ENCODE assay signal across 14 mouse cellular contexts in genomic region chr2:131941501-131941900, GRCm38 (mm10).
A peak's percentile ranks its signal among the peaks of the same experiment; 100 is the strongest.
DNase-seq lines count a peak whose midpoint lies in the region.
"Had no signal": no experiment of that assay in that cellular context is flagged by ENCODE, and none has a peak within 500 bp of the region (broad histone marks: within the 10 kb centered on the region; RNA-seq: fewer than 3 reads in every experiment).

No protein-coding gene starts in this region.

- DNase-seq in kidney, adult 18-20 months = peak; percentile 1
- DNase-seq in kidney, adult 9 months = no peak
- peak; percentile 11 to 21 for DNase-seq in right cerebral cortex, postnatal 10 days (ENCODE audit: low spot score in 2 of 2)
- no peak for DNase-seq in right cerebral cortex, adult 2 months (ENCODE audit: low spot score in 2 of 2)
- peak; percentile 13 to 50 for DNase-seq in urinary bladder, postnatal 4 days (ENCODE audit: low spot score in 2 of 2)
- no peak for DNase-seq in urinary bladder, postnatal 10 days (ENCODE audit: low spot score)
- DNase-seq: adrenal gland, adult 2 months; adrenal gland, postnatal 14 days; cerebellum, adult 11 months; cerebellum, adult 2 months; cerebellum, adult 9-11 months; forebrain, postnatal 0 days; gastrocnemius, postnatal 10 days; gastrocnemius, postnatal 36 days had no signal

Comparison
In these comparisons a context has a peak if more than half of its experiments do, and no peak if none do; other contexts are left out.
1. DNase-seq: peak in kidney, adult 18-20 months (single experiment), right cerebral cortex, postnatal 10 days (2 of 2) and urinary bladder, postnatal 4 days (2 of 2); none in kidney, adult 9 months (single experiment), right cerebral cortex, adult 2 months (0 of 2) and urinary bladder, postnatal 10 days (single experiment).